Mouse (Mus musculus) hindbrain, embryonic 16.5 days (tissue): Measurements from ENCODE around the gene Tha1. TPM values are rescaled to one million over a fixed set of nuclear protein-coding genes. Genes with fewer than 3 reads are reported as not detected.

Source experiments
- ATAC-seq: fragments of 200-750 bp; cut with Nextera tagmentation; 2 replicates; pipeline ENCODE4 v1.8.0; 2017; ENCODE audit warnings: moderate TSS enrichment, moderate library complexity
- H3K27ac ChIP-seq: fragments of 300-500 bp; sonication (generic); 2 replicates; pipeline ENCODE4 v1.5.1; 2014; ENCODE audit warnings: low read depth, mild to moderate bottlenecking, control low read depth, low read length, moderate library complexity
- H3K27me3 ChIP-seq: fragments of 300-500 bp; sonication (generic); replicated peaks from 2 replicates; pipeline ENCODE4 v1.6.1; 2014; ENCODE audit warnings: low read length; ENCODE audit not compliant: control insufficient read depth, insufficient read depth
- H3K36me3 ChIP-seq: fragments of 300-500 bp; sonication (generic); 2 replicates; pipeline ENCODE4 v1.6.1; 2014; ENCODE audit warnings: mild to moderate bottlenecking, low read length, moderate library complexity, mixed read lengths; ENCODE audit not compliant: control insufficient read depth, insufficient read depth
- H3K4me1 ChIP-seq: fragments of 300-500 bp; sonication (generic); 2 replicates; pipeline ENCODE4 v1.6.1; 2014; ENCODE audit warnings: low read depth, low read length; ENCODE audit not compliant: control insufficient read depth, insufficient read depth
- H3K4me2 ChIP-seq: fragments of 300-500 bp; sonication (generic); 2 replicates; pipeline ENCODE4 v1.6.1; 2014; ENCODE audit warnings: mild to moderate bottlenecking, low read length, control low read depth, moderate library complexity
- H3K4me3 ChIP-seq: fragments of 300-500 bp; sonication (generic); 2 replicates; pipeline ENCODE4 v1.5.1; 2014; ENCODE audit warnings: mild to moderate bottlenecking, low read length, control low read depth, moderate library complexity
- H3K9ac ChIP-seq: fragments of 300-500 bp; sonication (generic); 2 replicates; pipeline ENCODE4 v1.6.1; 2014; ENCODE audit warnings: low read depth, mild to moderate bottlenecking, control low read depth, low read length, moderate library complexity
- H3K9me3 ChIP-seq: fragments of 300-500 bp; sonication (generic); 2 replicates; pipeline ENCODE4 v1.6.1; 2014; ENCODE audit warnings: mild to moderate bottlenecking, low read length, moderate library complexity; ENCODE audit not compliant: control insufficient read depth
- WGBS: fragments of 180-500 bp; shearing (Covaris S2); extraction: QIAGEN DNeasy Blood & Tissue Kit; methylation state at CpG from one replicate; pipeline ENCODE4 v1.1.7; 2014; 5-methylcytosine and 5-hydroxymethylcytosine counted together
- polyA plus RNA-seq: library from polyadenylated mRNA; unstranded; fragments of >200 nt; fragmentation: Nextera tagmentation; extraction: Ambion mirVana; gene quantifications from 2 replicates; pipeline ENCODE4 v1.2.1, GENCODE M21; 2015

The Tha1 gene
- polyA plus RNA-seq, 1 experiment from 2014 or later: 5.5 TPM

- Histone ChIP-seq H3K4me1 (peaks cover 2% of the 10 kb centered on the region; the same call in 1 of the 2 replicates), H3K9ac (no peak overlapping the region), H3K27ac (no peak overlapping the region), H3K27me3 (peaks cover 10% of the 10 kb centered on the region; the same call in 1 of the 2 replicates), H3K9me3 (no peaks in the 10 kb centered on the region), H3K4me2 (no peak overlapping the region), H3K36me3 (no peaks in the 10 kb centered on the region), H3K4me3 (no peak overlapping the region)
- 0 out of 2 replicates have a peak, but pooled peaks have one; percentile 14 for ATAC-seq
- WGBS: 49% methylated on average over 3 of the region's 3 CpGs
These were observed 14.9 kb downstream of the Tha1 start for GRCm38 (mm10) chr11:117858392-117858791.

GRCm38 (mm10) chr11:117857462-117857861 lies 15.8 kb downstream of the Tha1 start:
- no peaks in the 10 kb centered on the region for H3K9me3 ChIP-seq
- H3K36me3 ChIP-seq: no peaks in the 10 kb centered on the region
- no peak overlapping the region for H3K9ac ChIP-seq
- no peak overlapping the region for H3K4me3 ChIP-seq
- H3K27ac ChIP-seq: no peak overlapping the region
- peaks cover 10% of the 10 kb centered on the region; the same call in 1 of the 2 replicates for H3K27me3 ChIP-seq
- no peak for ATAC-seq
- 94% methylated on average over 8 of the region's 10 CpGs for WGBS
- H3K4me2 ChIP-seq: no peak overlapping the region
- 0 out of 2 replicates have a peak, but pooled peaks cover 2% of the 10 kb centered on the region for H3K4me1 ChIP-seq

GRCm38 (mm10) chr11:117855975-117856374 lies 17.3 kb downstream of the Tha1 start:
- H3K4me2 ChIP-seq: no peak overlapping the region
- no peaks in the 10 kb centered on the region for H3K9me3 ChIP-seq
- H3K4me1 ChIP-seq: 0 out of 2 replicates have a peak, but pooled peaks cover 2% of the 10 kb centered on the region
- no peak overlapping the region for H3K27ac ChIP-seq
- no peak overlapping the region for H3K9ac ChIP-seq
- 95% methylated on average over 1 of the region's 1 CpGs for WGBS
- no peaks in the 10 kb centered on the region for H3K36me3 ChIP-seq
- peaks cover 7% of the 10 kb centered on the region; the same call in 1 of the 2 replicates for H3K27me3 ChIP-seq
- no peak for ATAC-seq
- no peak overlapping the region for H3K4me3 ChIP-seq

- 93% methylated on average over 5 of the region's 5 CpGs for WGBS
- peaks cover 1% of the 10 kb centered on the region; the same call in 1 of the 2 replicates for H3K27me3 ChIP-seq
- H3K9ac ChIP-seq: no peak overlapping the region
- no peak overlapping the region for H3K4me3 ChIP-seq
- no peak for ATAC-seq
- no peaks in the 10 kb centered on the region for H3K4me1 ChIP-seq
- no peak overlapping the region for H3K4me2 ChIP-seq
- H3K36me3 ChIP-seq: no peaks in the 10 kb centered on the region
- H3K27ac ChIP-seq: no peak overlapping the region
- H3K9me3 ChIP-seq: no peaks in the 10 kb centered on the region
These were observed 17.9 kb downstream of the Tha1 start for GRCm38 (mm10) chr11:117855360-117855759.

- Histone ChIP-seq H3K27me3 (no peaks in the 10 kb centered on the region), H3K9ac (no peak overlapping the region), H3K4me2 (no peak overlapping the region), H3K27ac (no peak overlapping the region), H3K36me3 (no peaks in the 10 kb centered on the region), H3K4me1 (peaks cover 5% of the 10 kb centered on the region), H3K9me3 (no peaks in the 10 kb centered on the region), H3K4me3 (no peak overlapping the region)
- 94% methylated on average over 9 of the region's 9 CpGs for WGBS
- ATAC-seq: no peak
These were observed 19.0 kb downstream of the Tha1 start for GRCm38 (mm10) chr11:117854241-117854640.

- WGBS: 91% methylated on average over 3 of the region's 3 CpGs
- no peak for ATAC-seq
- no peak overlapping the region for H3K4me2 ChIP-seq
These were observed 20.4 kb downstream of the Tha1 start for GRCm38 (mm10) chr11:117852875-117853274.

GRCm38 (mm10) chr11:117848985-117849671 lies 24.2 kb downstream of the Tha1 start, which contains the start of gene Birc5:
Gene Birc5, plus strand, starts transcription at chr11:117849251.
- Histone ChIP-seq H3K4me1 (peaks cover 12% of the 10 kb centered on the region), H3K4me2 (peak within 1 kb of the TSS; percentile 95), H3K27ac (peak within 1 kb of the TSS; percentile 99), H3K9me3 (no peaks in the 10 kb centered on the region), H3K4me3 (peak within 1 kb of the TSS; percentile 73), H3K27me3 (no peaks in the 10 kb centered on the region), H3K9ac (peak within 1 kb of the TSS; percentile 94), H3K36me3 (no peaks in the 10 kb centered on the region)
- ATAC-seq: peak; percentile 97
- WGBS: 0% methylated on average over 50 of the region's 51 CpGs

More at GRCm38 (mm10) chr11:117852875-117853274, 20.4 kb downstream of the Tha1 start:
- Histone ChIP-seq H3K4me1 (peaks cover 12% of the 10 kb centered on the region), H3K27ac (no peak overlapping the region), H3K9me3 (no peaks in the 10 kb centered on the region), H3K9ac (no peak overlapping the region), H3K27me3 (no peaks in the 10 kb centered on the region), H3K36me3 (no peaks in the 10 kb centered on the region), H3K4me3 (no peak overlapping the region)

- H3K36me3 ChIP-seq: no peaks in the 10 kb centered on the region
- 9% methylated on average over 19 of the region's 19 CpGs for WGBS
- peak overlapping the region; percentile 94 for H3K9ac ChIP-seq
- peak; percentile 91 for ATAC-seq
- peak overlapping the region; percentile 95 for H3K4me2 ChIP-seq
- H3K4me3 ChIP-seq: peak overlapping the region; percentile 73
- H3K9me3 ChIP-seq: no peaks in the 10 kb centered on the region
- H3K4me1 ChIP-seq: peaks cover 12% of the 10 kb centered on the region
- no peaks in the 10 kb centered on the region for H3K27me3 ChIP-seq
- peak overlapping the region; percentile 99 for H3K27ac ChIP-seq
These were observed 24.9 kb downstream of the Tha1 start for GRCm38 (mm10) chr11:117848271-117848984.

GRCm38 (mm10) chr11:117847593-117848215 lies 25.6 kb downstream of the Tha1 start:
- no peaks in the 10 kb centered on the region for H3K27me3 ChIP-seq
- peaks cover 12% of the 10 kb centered on the region for H3K4me1 ChIP-seq
- no peaks in the 10 kb centered on the region for H3K9me3 ChIP-seq
- peak overlapping the region; percentile 94 for H3K9ac ChIP-seq
- H3K4me2 ChIP-seq: peak overlapping the region; percentile 95; the same call in 1 of the 2 replicates
- WGBS: 85% methylated on average over 7 of the region's 7 CpGs
- H3K27ac ChIP-seq: peak overlapping the region; percentile 99; the same call in 1 of the 2 replicates
- no peak overlapping the region for H3K4me3 ChIP-seq
- no peak for ATAC-seq
- H3K36me3 ChIP-seq: no peaks in the 10 kb centered on the region
